Mouse (Mus musculus) heart, embryonic 10.5 days (tissue): ENCODE data around the gene Fmo9. TPM values are rescaled to one million over a fixed set of nuclear protein-coding genes. Genes with fewer than 3 reads are reported as not detected.

ENCODE experiments used
- DNase-seq: peaks from one replicate; pipeline ENCODE4 v3.0.0-alpha.2; 2017; ENCODE audit warnings: low spot score
- H3K27ac ChIP-seq: fragments of 300-500 bp; sonication (generic); 2 replicates; pipeline ENCODE4 v1.5.1; 2016; ENCODE audit warnings: mild to moderate bottlenecking
- H3K27me3 ChIP-seq: fragments of 300-500 bp; sonication (generic); 2 replicates; pipeline ENCODE4 v1.6.1; 2016; ENCODE audit warnings: mild to moderate bottlenecking; ENCODE audit not compliant: poor library complexity, insufficient read depth, severe bottlenecking
- H3K36me3 ChIP-seq: fragments of 300-500 bp; sonication (generic); 2 replicates; pipeline ENCODE4 v1.6.1; 2016; ENCODE audit warnings: mild to moderate bottlenecking, moderate library complexity
- H3K4me1 ChIP-seq: fragments of 300-500 bp; sonication (generic); 2 replicates; pipeline ENCODE4 v1.6.1; 2016; ENCODE audit warnings: mild to moderate bottlenecking
- H3K4me3 ChIP-seq: fragments of 300-500 bp; sonication (generic); 2 replicates; pipeline ENCODE4 v1.5.1; 2016; ENCODE audit warnings: mild to moderate bottlenecking, moderate library complexity
- H3K9me3 ChIP-seq: fragments of 300-500 bp; sonication (generic); 2 replicates; pipeline ENCODE4 v1.6.1; 2016; ENCODE audit warnings: mild to moderate bottlenecking, moderate library complexity
- WGBS: fragments of 180-500 bp; shearing (Covaris S2); methylation state at CpG from one replicate; pipeline ENCODE4 v1.1.7; 2016; 5-methylcytosine and 5-hydroxymethylcytosine counted together
- microRNA-seq: library from miRNA; unstranded; fragments of <30 nt; microRNA quantifications from one replicate; pipeline ENCODE4, GENCODE M21; 2017
- polyA plus RNA-seq: library from polyadenylated mRNA; unstranded; fragments of >200 nt; fragmentation: Nextera tagmentation; extraction: Ambion mirVana; gene quantifications from 2 replicates; pipeline ENCODE4 v1.2.1, GENCODE M21; 2016

Gene Fmo9
- not detected in 2 replicates for polyA plus RNA-seq

- Histone ChIP-seq H3K27me3 (no peaks in the 10 kb centered on the region), H3K4me3 (no peak within 1 kb of the TSS), H3K27ac (no peak within 1 kb of the TSS), H3K9me3 (no peaks in the 10 kb centered on the region), H3K4me1 (no peaks in the 10 kb centered on the region), H3K36me3 (no peaks in the 10 kb centered on the region)
- WGBS = 94% methylated on average over 1 of the region's 1 CpGs
- DNase-seq = no peak
These were observed at the start of gene Fmo9 for GRCm38 (mm10) chr1:166681745-166682144. Fmo9 (minus strand) TSS chr1:166681845.

GRCm38 (mm10) chr1:166730886-166731285 is 49.2 kb upstream of the Fmo9 start:
- Histone ChIP-seq H3K27me3 (no peaks in the 10 kb centered on the region), H3K36me3 (no peaks in the 10 kb centered on the region), H3K9me3 (no peaks in the 10 kb centered on the region), H3K27ac (no peak overlapping the region), H3K4me3 (no peak overlapping the region), H3K4me1 (no peaks in the 10 kb centered on the region)
- DNase-seq = no peak
- 72% methylated on average over 4 of the region's 4 CpGs for WGBS

- H3K27ac ChIP-seq = no peak overlapping the region
- H3K4me1 ChIP-seq = no peaks in the 10 kb centered on the region
- DNase-seq = no peak
- no peaks in the 10 kb centered on the region for H3K27me3 ChIP-seq
- H3K36me3 ChIP-seq = no peaks in the 10 kb centered on the region
- WGBS = 73% methylated on average over 2 of the region's 2 CpGs
- no peak overlapping the region for H3K4me3 ChIP-seq
- no peaks in the 10 kb centered on the region for H3K9me3 ChIP-seq
These were observed 48.6 kb upstream of the Fmo9 start for GRCm38 (mm10) chr1:166730215-166730614.

- DNase-seq = no peak
- H3K27ac ChIP-seq = no peak overlapping the region
- no peaks in the 10 kb centered on the region for H3K4me1 ChIP-seq
- no peaks in the 10 kb centered on the region for H3K9me3 ChIP-seq
- WGBS = 87% methylated on average over 7 of the region's 7 CpGs
- no peaks in the 10 kb centered on the region for H3K36me3 ChIP-seq
- no peak overlapping the region for H3K4me3 ChIP-seq
- no peaks in the 10 kb centered on the region for H3K27me3 ChIP-seq
These were observed 29.2 kb upstream of the Fmo9 start for GRCm38 (mm10) chr1:166710861-166711260.

- H3K27me3 ChIP-seq = no peaks in the 10 kb centered on the region
- no peaks in the 10 kb centered on the region for H3K4me1 ChIP-seq
- 77% methylated on average over 10 of the region's 10 CpGs for WGBS
- H3K36me3 ChIP-seq = no peaks in the 10 kb centered on the region
- no peak overlapping the region for H3K27ac ChIP-seq
- no peaks in the 10 kb centered on the region for H3K9me3 ChIP-seq
- H3K4me3 ChIP-seq = no peak overlapping the region
- DNase-seq = no peak
These were observed 20.7 kb upstream of the Fmo9 start for GRCm38 (mm10) chr1:166702270-166702912.

GRCm38 (mm10) chr1:166669264-166669663 is 12.4 kb downstream of the Fmo9 start:
- H3K27ac ChIP-seq = no peak overlapping the region
- WGBS = 84% methylated on average over 5 of the region's 5 CpGs
- no peak overlapping the region for H3K4me3 ChIP-seq

GRCm38 (mm10) chr1:166660800-166661199 is 20.8 kb downstream of the Fmo9 start:
- no peaks in the 10 kb centered on the region for H3K36me3 ChIP-seq
- no peaks in the 10 kb centered on the region for H3K9me3 ChIP-seq
- no peak overlapping the region for H3K27ac ChIP-seq
- no peaks in the 10 kb centered on the region for H3K4me1 ChIP-seq
- 76% methylated on average over 8 of the region's 8 CpGs for WGBS
- H3K4me3 ChIP-seq = no peak overlapping the region
- no peak for DNase-seq
- H3K27me3 ChIP-seq = no peaks in the 10 kb centered on the region

More at GRCm38 (mm10) chr1:166669264-166669663, 12.4 kb downstream of the Fmo9 start:
- Histone ChIP-seq H3K9me3 (no peaks in the 10 kb centered on the region), H3K36me3 (no peaks in the 10 kb centered on the region), H3K27me3 (no peaks in the 10 kb centered on the region), H3K4me1 (no peaks in the 10 kb centered on the region)
- no peak for DNase-seq

- Histone ChIP-seq H3K4me1 (no peaks in the 10 kb centered on the region), H3K27me3 (no peaks in the 10 kb centered on the region), H3K4me3 (no peak within 1 kb of the TSS), H3K36me3 (no peaks in the 10 kb centered on the region), H3K9me3 (no peaks in the 10 kb centered on the region), H3K27ac (no peak within 1 kb of the TSS)
- WGBS = 87% methylated on average over 2 of the region's 2 CpGs
- no peak for DNase-seq
These were observed 34.1 kb downstream of the Fmo9 start, which contains the start of gene Gm4847 for GRCm38 (mm10) chr1:166647593-166647992. Gm4847 (minus strand) TSS chr1:166647693.

Small RNA genes within 50 kb of the gene (microRNA-seq; reads per million reads assigned to microRNA genes)
- not detected for gene Gm22992

Other genes starting within 250 kb of the Fmo9 start
- gene Gm4846, start 184.3 kb downstream of the Fmo9 start, polyA plus RNA-seq = not detected in 2 replicates
- gene Gm4847, start 34.2 kb downstream of the Fmo9 start, polyA plus RNA-seq = not detected in 2 replicates